Mouse (Mus musculus): ENCODE results near the gene Mrgprh. TPM values are rescaled to one million over a fixed set of nuclear protein-coding genes. Genes with fewer than 3 reads are reported as not detected.
A peak's percentile ranks its signal among the peaks of the same experiment; 100 is the strongest.

Mrgprh gene
- polyA plus RNA-seq, 1 experiment from 2014 or later = not detected

- Histone ChIP-seq H3K27ac (ENCODE audit: poor library complexity, severe bottlenecking) (no peak overlapping the region), H3K9ac (no peak overlapping the region), H3K9me3 (replicated peaks) (no peaks in the 10 kb centered on the region), H3K27me3 (replicated peaks) (no peaks in the 10 kb centered on the region), H3K4me1 (replicated peaks) (no peaks in the 10 kb centered on the region), H3K4me3 (no peak overlapping the region), H3K4me2 (no peak overlapping the region), H3K36me3 (peaks cover 49% of the 10 kb centered on the region)
- WGBS = 94% methylated on average over 6 of the region's 6 CpGs
- ATAC-seq (ENCODE audit: insufficient number of reproducible peaks, low FRiP score) = no peak
These were observed 26.5 kb downstream of the Mrgprh start for GRCm38 (mm10) chr17:12902291-12902690.

GRCm38 (mm10) chr17:12903372-12904333 is 27.8 kb downstream of the Mrgprh start:
- 70% methylated on average over 11 of the region's 12 CpGs for whole genome bisulfite sequencing
- no peak overlapping the region for H3K4me2 ChIP-seq
- no peaks in the 10 kb centered on the region for H3K4me1 ChIP-seq (replicated peaks)
- no peaks in the 10 kb centered on the region for H3K27me3 ChIP-seq (replicated peaks)
- no peaks in the 10 kb centered on the region for H3K9me3 ChIP-seq (replicated peaks)
- no peak for ATAC-seq (ENCODE audit: insufficient number of reproducible peaks, low FRiP score)
- peaks cover 46% of the 10 kb centered on the region for H3K36me3 ChIP-seq
- no peak overlapping the region for H3K27ac ChIP-seq (ENCODE audit: poor library complexity, severe bottlenecking)
- H3K9ac ChIP-seq = no peak overlapping the region
- no peak overlapping the region for H3K4me3 ChIP-seq

- Histone ChIP-seq H3K4me3 (no peak overlapping the region), H3K9me3 (replicated peaks) (no peaks in the 10 kb centered on the region), H3K4me1 (replicated peaks) (no peaks in the 10 kb centered on the region), H3K36me3 (peaks cover 42% of the 10 kb centered on the region), H3K27ac (ENCODE audit: poor library complexity, severe bottlenecking) (no peak overlapping the region), H3K9ac (no peak overlapping the region), H3K27me3 (replicated peaks) (no peaks in the 10 kb centered on the region), H3K4me2 (no peak overlapping the region)
- 77% methylated on average over 1 of the region's 1 CpGs for WGBS
- ATAC-seq (ENCODE audit: insufficient number of reproducible peaks, low FRiP score) = no peak
These were observed 28.5 kb downstream of the Mrgprh start for GRCm38 (mm10) chr17:12904349-12904748.

DNA sequence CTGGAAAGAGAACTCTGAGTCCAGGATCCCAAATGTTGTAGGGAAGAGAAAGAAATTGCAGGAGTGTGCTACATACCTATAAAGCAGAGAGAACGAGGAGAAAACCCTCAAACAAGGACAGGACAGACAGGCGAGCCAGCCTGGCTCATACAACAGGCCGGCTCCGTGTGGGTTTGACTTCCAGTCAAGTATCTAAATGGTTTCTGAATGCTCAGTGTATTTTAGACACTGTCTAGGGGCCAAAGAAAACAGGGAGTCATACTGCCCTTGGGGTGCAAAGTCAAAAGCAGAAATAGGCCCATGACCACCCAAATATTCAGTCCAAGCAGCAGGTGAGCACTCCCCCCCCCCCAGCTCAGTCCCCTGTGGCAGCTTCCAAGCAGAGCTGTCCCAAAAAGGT is 30.0 kb downstream of the Mrgprh start:
- no peaks in the 10 kb centered on the region for H3K27me3 ChIP-seq (replicated peaks)
- no peak overlapping the region for H3K4me2 ChIP-seq
- H3K4me3 ChIP-seq = no peak overlapping the region
- no peaks in the 10 kb centered on the region for H3K9me3 ChIP-seq (replicated peaks)
- no peak for ATAC-seq (ENCODE audit: insufficient number of reproducible peaks, low FRiP score)
- no peak overlapping the region for H3K9ac ChIP-seq
- H3K27ac ChIP-seq (ENCODE audit: poor library complexity, severe bottlenecking) = no peak overlapping the region
- WGBS = 82% methylated on average over 4 of the region's 4 CpGs
- peaks cover 40% of the 10 kb centered on the region for H3K36me3 ChIP-seq
- no peaks in the 10 kb centered on the region for H3K4me1 ChIP-seq (replicated peaks)

GRCm38 (mm10) chr17:12906436-12906835 is 30.6 kb downstream of the Mrgprh start:
- H3K4me1 ChIP-seq (replicated peaks) = no peaks in the 10 kb centered on the region
- no peak for ATAC-seq (ENCODE audit: insufficient number of reproducible peaks, low FRiP score)
- H3K4me3 ChIP-seq = no peak overlapping the region
- no peaks in the 10 kb centered on the region for H3K9me3 ChIP-seq (replicated peaks)
- 86% methylated on average over 9 of the region's 9 CpGs for WGBS
- H3K9ac ChIP-seq = no peak overlapping the region
- H3K27ac ChIP-seq (ENCODE audit: poor library complexity, severe bottlenecking) = no peak overlapping the region
- peaks cover 41% of the 10 kb centered on the region for H3K36me3 ChIP-seq
- H3K27me3 ChIP-seq (replicated peaks) = no peaks in the 10 kb centered on the region
- H3K4me2 ChIP-seq = no peak overlapping the region

DNA sequence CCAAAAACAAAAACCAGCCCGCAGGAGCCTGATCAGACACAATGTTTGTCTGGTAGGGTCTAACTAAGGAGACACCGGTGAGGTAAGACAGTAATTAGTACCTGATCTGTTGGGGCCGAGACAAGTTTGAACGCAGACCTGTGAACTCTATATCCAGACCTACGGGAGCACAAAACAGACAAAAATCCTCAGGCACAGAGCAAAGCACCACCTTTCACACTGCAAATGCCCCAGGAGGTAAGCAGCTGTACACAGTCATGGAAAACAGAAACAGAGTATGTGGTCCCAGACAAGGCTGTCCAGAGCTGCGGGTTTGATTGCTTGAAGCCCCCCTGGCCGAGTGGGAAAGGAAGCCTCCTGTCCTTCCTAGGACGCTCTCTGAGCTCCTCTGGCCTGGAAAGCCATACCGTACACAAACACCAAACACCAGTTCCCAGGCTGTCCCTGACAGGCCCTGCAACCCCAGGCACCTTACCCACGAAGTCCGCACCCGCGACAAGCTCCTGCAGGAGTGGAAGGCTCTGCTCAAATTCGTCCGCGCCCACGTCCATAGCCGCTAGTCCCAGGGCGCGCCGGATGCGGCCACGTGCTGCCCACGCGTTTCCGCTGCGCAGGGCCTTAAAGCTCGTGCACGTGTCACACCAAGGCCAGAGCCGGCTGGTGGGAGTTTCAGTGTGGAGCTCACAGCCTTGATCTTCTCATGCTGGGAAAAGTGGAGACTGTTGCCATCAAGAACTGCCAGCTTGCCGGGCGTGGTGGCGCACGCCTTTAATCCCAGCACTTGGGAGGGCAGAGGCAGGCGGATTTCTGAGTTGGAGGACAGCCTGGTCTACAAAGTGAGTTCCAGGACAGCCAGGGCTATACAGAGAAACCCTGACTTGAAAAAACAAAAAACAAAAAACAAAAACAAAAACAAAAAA is 33.8 kb downstream of the Mrgprh start, which contains the start of gene Pnldc1:
Gene Pnldc1 (minus strand): TSS at position 870 of the 920 bp plus-strand sequence.
- Histone ChIP-seq H3K4me3 (no peak within 1 kb of the TSS), H3K36me3 (peaks cover 54% of the 10 kb centered on the region), H3K27me3 (replicated peaks) (no peaks in the 10 kb centered on the region), H3K4me2 (no peak within 1 kb of the TSS), H3K27ac (ENCODE audit: poor library complexity, severe bottlenecking) (no peak within 1 kb of the TSS), H3K9me3 (replicated peaks) (no peaks in the 10 kb centered on the region), H3K4me1 (replicated peaks) (no peaks in the 10 kb centered on the region), H3K9ac (no peak within 1 kb of the TSS)
- 69% methylated on average over 35 of the region's 35 CpGs for WGBS
- no peak for ATAC-seq (ENCODE audit: insufficient number of reproducible peaks, low FRiP score)

- no peak for ATAC-seq (ENCODE audit: insufficient number of reproducible peaks, low FRiP score)
- Histone ChIP-seq H3K27ac (ENCODE audit: poor library complexity, severe bottlenecking) (no peak overlapping the region), H3K9ac (no peak overlapping the region), H3K4me1 (replicated peaks) (peaks cover 3% of the 10 kb centered on the region; the same call in 1 of the 2 replicates), H3K36me3 (peaks cover 47% of the 10 kb centered on the region), H3K4me2 (no peak overlapping the region), H3K27me3 (replicated peaks) (no peaks in the 10 kb centered on the region), H3K9me3 (replicated peaks) (no peaks in the 10 kb centered on the region), H3K4me3 (no peak overlapping the region)
- 92% methylated on average over 8 of the region's 8 CpGs for WGBS
These were observed 34.6 kb downstream of the Mrgprh start for GRCm38 (mm10) chr17:12910391-12910790.

DNA sequence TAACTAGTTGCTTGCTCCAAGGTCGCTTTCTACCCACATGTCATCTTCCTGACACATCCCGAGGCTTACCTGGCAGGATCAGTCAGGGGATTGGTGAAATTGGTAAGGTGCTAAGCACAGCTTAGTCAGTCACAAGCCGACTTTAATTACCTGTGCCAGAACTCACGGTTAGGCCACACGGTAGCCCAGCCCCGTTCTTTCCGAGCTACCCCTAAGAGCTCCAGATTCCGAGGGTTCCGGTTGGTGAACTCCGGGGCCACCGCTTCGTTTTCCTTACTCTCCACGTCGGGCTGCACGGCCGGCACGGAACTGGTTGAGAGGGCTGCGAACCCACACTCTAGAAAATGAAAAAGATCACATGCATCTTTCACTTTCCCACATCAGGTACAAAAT is 39.6 kb downstream of the Mrgprh start, which contains the start of gene Tcp1:
Gene Tcp1 (plus strand): TSS at position 214 of the 393 bp plus-strand sequence.
- WGBS = under 1% methylated on average over 18 of the region's 18 CpGs
- Histone ChIP-seq H3K9me3 (replicated peaks) (no peaks in the 10 kb centered on the region), H3K9ac (peak within 1 kb of the TSS; percentile 97), H3K27me3 (replicated peaks) (no peaks in the 10 kb centered on the region), H3K27ac (ENCODE audit: poor library complexity, severe bottlenecking) (peak within 1 kb of the TSS; percentile 89), H3K4me1 (replicated peaks) (peaks cover 3% of the 10 kb centered on the region; the same call in 1 of the 2 replicates), H3K4me3 (peak within 1 kb of the TSS; percentile 88), H3K36me3 (peaks cover 55% of the 10 kb centered on the region), H3K4me2 (peak within 1 kb of the TSS; percentile 80)
- ATAC-seq (ENCODE audit: insufficient number of reproducible peaks, low FRiP score) = no peak

- Histone ChIP-seq H3K27ac (ENCODE audit: poor library complexity, severe bottlenecking) (peak within 1 kb of the TSS; percentile 89), H3K4me3 (peak within 1 kb of the TSS; percentile 88), H3K4me1 (replicated peaks) (peaks cover 3% of the 10 kb centered on the region; the same call in 1 of the 2 replicates), H3K36me3 (peaks cover 55% of the 10 kb centered on the region), H3K27me3 (replicated peaks) (no peaks in the 10 kb centered on the region), H3K9ac (peak within 1 kb of the TSS; percentile 97), H3K4me2 (peak within 1 kb of the TSS; percentile 80), H3K9me3 (replicated peaks) (no peaks in the 10 kb centered on the region)
- WGBS = under 1% methylated on average over 56 of the region's 56 CpGs
- ATAC-seq (ENCODE audit: insufficient number of reproducible peaks, low FRiP score) = peak; percentile 99
These were observed 40.2 kb downstream of the Mrgprh start, which contains the start of gene Mrpl18 for GRCm38 (mm10) chr17:12915881-12916583. TSS of gene Mrpl18 (minus strand) at chr17:12916345.

DNA sequence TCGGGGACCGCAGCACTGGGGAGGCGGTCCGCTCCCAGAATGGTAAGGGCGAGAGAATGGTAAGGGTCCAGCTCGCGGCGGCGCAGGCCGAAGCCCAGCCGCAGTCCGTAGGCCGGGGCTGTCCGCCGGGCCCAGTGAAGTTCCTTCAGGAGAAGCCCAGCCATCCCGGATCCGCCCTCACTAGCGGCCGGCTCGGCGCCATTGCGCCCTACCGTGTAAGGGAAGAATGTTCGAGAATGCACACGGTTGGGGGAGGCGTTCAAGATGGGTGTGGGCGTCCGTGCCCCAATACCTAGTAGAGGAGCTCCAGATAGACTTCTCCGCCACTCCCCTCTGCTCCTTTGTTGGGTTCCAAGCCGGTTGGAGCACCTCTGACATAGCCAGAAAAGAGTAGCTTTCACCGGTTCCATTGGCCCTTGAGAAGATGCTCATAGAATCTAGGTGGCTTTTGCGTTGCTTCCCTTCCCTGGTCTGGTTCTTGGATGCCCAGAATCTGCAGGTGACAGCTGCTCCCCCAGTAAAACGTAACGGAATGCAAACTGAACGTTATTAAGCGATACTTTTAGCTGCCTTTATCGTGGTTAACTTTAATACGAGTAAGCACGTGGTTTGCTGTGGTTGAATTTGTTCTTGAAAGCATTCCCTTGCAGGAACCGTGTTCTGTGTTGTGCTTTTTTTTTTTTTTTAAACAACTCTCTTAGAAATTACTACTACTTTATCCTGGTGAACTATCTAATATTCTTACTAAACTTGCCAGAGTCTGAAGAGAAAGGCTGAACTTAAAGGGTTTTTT is 41.0 kb downstream of the Mrgprh start:
- peak overlapping the region; percentile 88 for H3K4me3 ChIP-seq
- peak overlapping the region; percentile 80 for H3K4me2 ChIP-seq
- no peaks in the 10 kb centered on the region for H3K27me3 ChIP-seq (replicated peaks)
- ATAC-seq (ENCODE audit: insufficient number of reproducible peaks, low FRiP score) = peak; percentile 76
- peaks cover 3% of the 10 kb centered on the region; the same call in 1 of the 2 replicates for H3K4me1 ChIP-seq (replicated peaks)
- no peaks in the 10 kb centered on the region for H3K9me3 ChIP-seq (replicated peaks)
- peak overlapping the region; percentile 97 for H3K9ac ChIP-seq
- peak overlapping the region; percentile 89 for H3K27ac ChIP-seq (ENCODE audit: poor library complexity, severe bottlenecking)
- H3K36me3 ChIP-seq = peaks cover 52% of the 10 kb centered on the region
- WGBS = under 1% methylated on average over 40 of the region's 40 CpGs
